Mouse (Mus musculus) thymus, postnatal 4 days (tissue): ENCODE results near the gene Inpp4a.

Experiments
- DNase-seq: peaks from one replicate; pipeline ENCODE4 v3.0.0; 2021

The Inpp4a gene

GRCm38 (mm10) chr1:37299540-37300491 lies at the start of gene Inpp4a:
Gene Inpp4a (plus strand): TSS chr1:37299865.
- peak; percentile 99 for DNase-seq

GRCm38 (mm10) chr1:37250643-37251310 lies 48.9 kb upstream of the Inpp4a start:
- peak; percentile 87 for DNase-seq

- DNase-seq: no peak
Observed at GRCm38 (mm10) chr1:37258443-37258842, 41.2 kb upstream of the Inpp4a start.

- DNase-seq: peak; percentile 68
Observed at GRCm38 (mm10) chr1:37272464-37272863, 27.2 kb upstream of the Inpp4a start.

- DNase-seq: no peak
Observed at GRCm38 (mm10) chr1:37286556-37286955, 13.1 kb upstream of the Inpp4a start.

- no peak for DNase-seq
Observed at GRCm38 (mm10) chr1:37287748-37288147, 11.9 kb upstream of the Inpp4a start.

GRCm38 (mm10) chr1:37288181-37288935 lies 11.3 kb upstream of the Inpp4a start:
- no peak for DNase-seq

GRCm38 (mm10) chr1:37288941-37289340 lies 10.7 kb upstream of the Inpp4a start:
- DNase-seq: no peak

- DNase-seq: no peak
Observed at GRCm38 (mm10) chr1:37296414-37296813, 3.3 kb upstream of the Inpp4a start.

GRCm38 (mm10) chr1:37298904-37299303 lies 761 bp upstream of the Inpp4a start:
- DNase-seq: no peak

GRCm38 (mm10) chr1:37300650-37301049 lies 985 bp downstream of the Inpp4a start:
- peak; percentile 47 for DNase-seq

GRCm38 (mm10) chr1:37302801-37303200 lies 3.1 kb downstream of the Inpp4a start:
- DNase-seq: no peak

- no peak for DNase-seq
Observed at GRCm38 (mm10) chr1:37305691-37306287, 6.1 kb downstream of the Inpp4a start.

GRCm38 (mm10) chr1:37307586-37307985 lies 7.9 kb downstream of the Inpp4a start:
- DNase-seq: no peak

- no peak for DNase-seq
Observed at GRCm38 (mm10) chr1:37308021-37308742, 8.5 kb downstream of the Inpp4a start.

GRCm38 (mm10) chr1:37308743-37309100 lies 9.1 kb downstream of the Inpp4a start:
- no peak for DNase-seq

GRCm38 (mm10) chr1:37309939-37310515 lies 10.4 kb downstream of the Inpp4a start:
- DNase-seq: no peak

GRCm38 (mm10) chr1:37314338-37314737 lies 14.7 kb downstream of the Inpp4a start:
- no peak for DNase-seq

- peak; percentile 46 for DNase-seq
Observed at GRCm38 (mm10) chr1:37317644-37318285, 18.1 kb downstream of the Inpp4a start.

- no peak for DNase-seq
Observed at GRCm38 (mm10) chr1:37318558-37318957, 18.9 kb downstream of the Inpp4a start.

- no peak for DNase-seq
Observed at GRCm38 (mm10) chr1:37322690-37323089, 23.0 kb downstream of the Inpp4a start.
